Mouse (Mus musculus): ENCODE data around the gene Tbx3.

The Tbx3 gene

DNA sequence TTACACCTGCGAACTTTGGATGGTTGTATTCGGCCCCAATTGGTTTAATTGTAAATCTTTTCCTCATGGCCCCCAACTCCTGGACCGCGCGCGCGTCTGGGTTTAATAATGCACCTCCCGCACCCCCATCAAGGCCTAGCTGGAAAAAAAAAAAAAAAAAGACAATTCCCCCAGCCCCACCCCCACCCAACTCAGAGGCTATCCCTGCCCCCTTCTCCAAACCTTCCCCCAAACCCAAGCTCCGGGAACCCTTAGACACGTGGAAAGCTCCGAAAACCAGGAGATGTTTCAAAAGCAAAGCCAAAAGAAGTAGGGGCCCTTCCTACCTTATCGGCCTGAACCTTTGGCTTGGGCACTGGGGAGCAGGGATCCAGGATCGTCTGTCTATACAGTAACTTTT, 8.1 kb upstream of the Tbx3 start:
- no peak for DNase-seq

DNA sequence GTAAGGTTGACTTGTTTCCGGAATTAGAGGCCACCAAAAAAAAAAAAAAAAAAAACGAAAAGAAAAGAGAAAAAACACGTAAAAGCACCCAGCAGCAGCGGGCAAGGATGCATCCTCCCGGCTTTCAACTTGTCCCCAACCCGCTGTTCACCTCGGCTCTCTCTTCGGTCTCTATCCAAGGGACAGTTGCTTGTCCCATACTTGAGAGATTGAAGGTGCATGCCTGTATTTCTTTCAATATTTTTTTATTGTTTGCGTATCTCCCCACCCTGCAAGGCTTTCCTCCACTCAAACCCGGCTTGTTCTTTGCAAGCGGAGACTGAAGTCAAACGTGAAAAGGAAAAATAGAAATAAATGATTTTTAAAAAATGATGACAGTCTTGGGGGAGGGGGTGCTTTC, 7.7 kb upstream of the Tbx3 start:
- no peak for DNase-seq

DNA sequence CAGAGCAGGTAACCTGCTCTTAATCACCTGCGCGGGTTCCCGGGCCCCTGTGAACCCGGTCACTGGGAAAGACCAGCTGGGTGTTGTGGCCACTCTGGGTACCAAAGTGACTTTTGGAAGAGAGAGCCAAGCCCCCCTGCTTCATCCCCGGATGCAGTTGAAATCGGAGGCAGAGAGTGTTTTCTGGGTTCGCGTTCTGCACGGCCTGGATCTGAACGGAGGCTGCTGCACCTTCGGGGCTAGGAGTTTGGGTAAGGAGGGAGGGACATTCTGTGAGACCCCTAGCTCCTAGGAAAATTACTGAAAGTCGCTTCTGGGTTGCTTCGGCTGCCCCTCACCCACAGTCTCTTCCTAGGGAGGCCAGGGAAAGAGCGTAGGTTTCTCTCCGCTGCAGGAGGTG, 7.2 kb upstream of the Tbx3 start:
- no peak for DNase-seq

DNA sequence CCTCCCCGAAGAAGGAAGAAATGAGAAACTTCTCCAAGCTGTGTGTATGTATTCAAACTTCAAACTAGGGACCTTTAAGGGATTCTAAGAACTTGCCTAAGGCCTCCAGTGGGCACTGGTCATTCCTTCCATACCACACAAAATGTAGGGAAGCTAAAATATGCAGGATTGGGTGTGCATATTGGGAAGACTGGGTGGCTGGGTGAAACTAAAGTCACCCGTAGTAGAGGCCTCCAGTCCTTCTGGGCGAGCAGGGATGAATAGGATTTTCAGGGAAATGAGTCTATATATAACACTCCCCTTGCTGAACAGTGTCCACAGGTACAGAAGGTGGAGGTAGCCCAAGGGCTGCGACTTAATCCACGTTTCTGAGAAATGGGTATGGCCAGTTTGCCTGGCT, 6.7 kb upstream of the Tbx3 start:
- DNase-seq: no peak

DNA sequence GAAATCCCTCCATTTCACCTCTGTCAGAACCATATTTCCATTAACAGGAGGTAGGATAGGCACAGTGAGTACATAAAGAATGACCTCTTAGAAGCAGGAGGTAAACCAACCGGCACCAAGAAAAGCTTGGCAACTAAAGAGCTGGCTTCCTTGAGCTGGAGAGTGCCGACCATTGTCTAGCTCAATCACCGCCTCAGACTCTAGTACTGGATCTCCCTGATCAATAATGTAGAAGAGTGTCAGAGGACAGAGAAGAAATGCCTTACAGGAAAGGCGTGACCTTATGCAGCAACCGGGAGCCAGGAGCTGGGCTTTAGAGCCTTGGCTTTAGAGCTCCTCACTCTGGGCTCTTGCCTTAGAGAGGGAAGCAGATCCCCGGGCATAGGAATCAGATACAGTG, 4.7 kb upstream of the Tbx3 start:
- DNase-seq: no peak

DNA sequence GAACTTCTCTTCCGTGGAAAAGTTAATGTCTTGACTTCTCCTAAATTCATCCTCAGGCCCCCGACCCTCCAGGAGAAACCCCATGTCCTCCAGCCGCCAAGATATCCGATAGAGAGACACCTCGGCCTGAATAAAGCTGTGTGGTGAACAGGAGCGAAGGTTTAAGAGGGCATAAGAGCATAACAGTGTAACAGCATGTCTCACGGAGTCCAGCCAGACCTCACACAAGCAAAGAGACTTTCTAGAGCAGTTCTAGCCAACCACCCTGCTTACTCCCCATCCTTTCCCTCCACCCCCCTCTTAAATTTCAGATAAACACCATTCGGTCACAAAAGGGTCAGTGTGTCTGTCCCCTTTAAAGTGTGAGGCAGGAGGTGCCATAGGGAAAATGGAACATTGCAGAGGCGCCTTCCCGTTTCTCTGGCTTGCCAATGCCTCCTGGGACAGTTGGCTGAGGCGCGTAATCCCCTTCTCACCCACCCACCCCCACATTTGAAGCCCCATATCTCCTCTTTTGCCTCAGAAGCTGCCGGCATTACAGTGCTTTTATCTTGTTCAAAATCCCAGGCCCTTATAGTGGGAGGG, 3.0 kb upstream of the Tbx3 start:
- DNase-seq: no peak

DNA sequence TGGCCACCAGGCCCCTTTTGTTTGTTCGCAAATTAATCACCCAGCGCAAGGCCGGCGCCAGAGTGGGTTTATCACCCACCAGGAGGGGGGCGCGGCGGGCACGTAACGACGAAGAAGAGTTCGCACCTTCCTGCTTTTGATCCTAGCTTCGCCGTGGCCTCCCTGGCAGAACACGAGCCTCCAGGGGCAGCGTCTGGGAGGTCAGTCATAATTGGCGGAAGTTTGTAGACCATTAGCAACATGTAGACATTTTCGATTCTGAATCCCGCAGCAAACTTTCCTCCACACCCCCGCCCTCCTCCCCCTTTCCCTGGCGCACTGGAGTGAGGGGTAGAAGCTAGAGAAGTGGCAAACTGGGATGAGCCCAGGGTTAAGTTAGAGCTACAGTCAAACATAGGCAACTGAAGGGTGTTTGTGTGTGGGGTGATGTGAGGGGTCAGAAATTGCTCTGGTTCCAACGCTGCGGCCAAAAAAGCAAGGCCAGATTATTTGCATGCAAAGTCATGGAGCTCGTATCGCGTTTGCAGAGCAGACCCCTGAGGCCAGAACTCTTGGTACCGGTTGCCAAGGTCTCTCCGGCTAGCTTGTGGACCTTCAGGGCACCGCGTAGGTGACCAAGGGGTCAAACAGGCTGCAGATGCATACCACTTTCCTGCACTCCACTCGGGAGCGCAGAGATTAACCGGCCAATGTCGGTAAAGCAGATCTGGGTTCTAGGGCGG, 2.1 kb upstream of the Tbx3 start:
- DNase-seq: no peak

DNA sequence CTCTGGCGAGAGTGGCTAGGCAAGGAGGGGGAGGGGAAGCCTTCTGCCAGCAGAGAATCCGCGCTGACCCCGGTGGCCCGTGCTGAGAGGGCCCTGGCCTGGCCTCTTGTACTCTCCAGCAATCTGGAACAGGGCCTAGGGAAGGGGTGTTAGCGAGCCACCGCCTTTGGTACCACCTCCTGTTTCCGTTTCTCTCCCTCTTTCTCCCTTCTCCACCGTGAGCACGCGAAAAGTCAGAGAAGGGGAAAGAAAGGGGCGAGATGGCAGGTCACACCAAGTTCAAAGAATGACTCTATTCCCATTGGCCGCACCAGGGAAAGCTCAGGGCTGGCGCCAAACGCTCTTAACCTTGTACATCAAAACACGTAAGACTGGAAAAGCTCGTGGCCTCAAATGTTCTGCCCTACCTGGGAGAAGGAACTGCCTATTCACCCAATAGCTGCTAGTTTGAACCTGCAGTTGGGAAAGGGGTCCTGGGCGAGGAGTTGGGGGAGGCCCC, 1.5 kb upstream of the Tbx3 start:
- no peak for DNase-seq

DNA sequence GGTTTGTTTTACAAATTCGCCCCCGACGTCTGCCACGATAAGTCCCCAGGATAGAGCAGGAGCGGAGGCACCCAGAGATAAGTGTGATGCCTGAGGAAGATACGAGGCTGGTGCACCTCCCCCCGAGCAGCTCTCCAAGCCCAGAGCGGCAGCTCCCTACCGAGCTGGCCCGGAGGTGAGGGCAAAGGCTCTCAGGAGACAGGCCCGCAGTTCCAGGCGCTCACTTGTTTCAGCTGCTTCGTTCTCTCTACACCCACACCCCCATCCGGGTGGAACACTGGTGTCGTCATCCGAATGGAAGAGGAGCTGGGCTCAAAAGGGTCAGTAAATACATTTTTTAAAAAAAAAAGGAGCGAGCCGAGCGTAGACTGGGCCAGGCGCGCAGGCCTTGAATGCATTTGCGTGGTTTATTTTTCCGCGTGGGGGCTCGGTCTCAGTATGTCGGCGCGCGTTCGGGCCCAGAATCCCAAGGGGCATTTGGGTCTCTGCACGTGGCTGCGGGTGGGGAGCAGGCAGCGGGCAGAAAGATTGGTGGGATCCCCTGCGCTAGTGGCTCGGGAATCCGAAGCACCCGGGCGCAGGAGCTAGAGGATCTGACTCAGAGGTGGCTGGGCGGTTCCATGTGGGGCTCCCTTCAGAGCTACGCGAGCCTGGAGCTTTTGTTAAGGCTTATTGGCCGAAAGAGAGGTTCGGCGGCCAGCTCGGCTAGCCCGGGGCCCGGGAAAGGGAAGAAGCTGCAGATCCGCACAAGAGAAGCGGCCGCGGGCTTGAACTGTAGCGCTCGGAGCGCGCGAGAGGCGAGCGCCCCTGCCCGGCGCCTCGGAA, 516 bp upstream of the Tbx3 start:
- no peak for DNase-seq

DNA sequence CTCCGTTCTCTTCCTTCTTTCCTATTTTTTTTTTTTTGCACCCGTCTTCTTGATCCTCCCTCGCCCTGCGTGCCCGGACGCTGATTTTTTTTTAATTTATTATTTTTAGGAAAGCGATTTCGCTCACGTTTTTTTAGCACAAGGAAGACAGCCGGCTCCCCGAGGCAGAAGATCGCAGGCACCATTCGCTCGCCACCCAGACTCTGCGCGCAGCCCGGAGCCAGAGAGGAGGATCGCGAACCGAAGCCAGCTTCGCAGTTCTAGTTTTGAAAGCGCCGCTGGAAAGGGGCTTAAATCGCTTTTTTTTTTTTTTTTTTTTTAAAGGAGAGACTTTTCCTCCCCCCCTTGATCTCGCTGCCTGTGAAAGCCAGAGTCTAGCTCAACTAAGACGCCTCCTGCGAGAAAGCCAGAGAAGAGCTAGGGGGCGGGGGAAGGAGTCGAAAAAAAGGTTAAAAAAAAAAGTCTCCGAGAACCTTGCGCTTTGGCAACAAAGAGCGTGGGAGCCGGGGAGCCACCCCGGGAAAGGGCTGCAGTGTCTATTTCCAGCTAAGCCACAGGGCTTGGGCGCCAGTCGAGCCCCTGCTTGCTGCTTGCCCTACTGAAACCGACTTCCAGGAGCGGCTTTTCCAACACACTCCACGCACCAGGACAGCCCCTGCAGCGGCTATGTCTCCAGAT, 794 bp downstream of the Tbx3 start:
- no peak for DNase-seq

DNA sequence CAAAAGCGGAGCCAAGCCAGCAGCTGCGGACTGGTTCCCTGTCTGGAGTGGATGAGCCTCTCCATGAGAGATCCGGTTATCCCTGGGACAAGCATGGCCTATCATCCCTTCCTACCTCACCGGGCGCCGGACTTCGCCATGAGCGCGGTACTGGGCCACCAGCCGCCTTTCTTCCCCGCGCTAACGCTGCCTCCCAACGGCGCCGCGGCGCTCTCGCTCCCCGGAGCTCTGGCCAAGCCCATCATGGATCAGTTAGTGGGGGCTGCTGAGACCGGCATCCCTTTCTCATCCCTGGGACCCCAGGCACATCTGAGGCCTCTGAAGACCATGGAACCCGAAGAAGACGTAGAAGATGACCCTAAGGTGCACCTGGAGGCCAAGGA, 1.5 kb downstream of the Tbx3 start:
- DNase-seq: no peak

DNA sequence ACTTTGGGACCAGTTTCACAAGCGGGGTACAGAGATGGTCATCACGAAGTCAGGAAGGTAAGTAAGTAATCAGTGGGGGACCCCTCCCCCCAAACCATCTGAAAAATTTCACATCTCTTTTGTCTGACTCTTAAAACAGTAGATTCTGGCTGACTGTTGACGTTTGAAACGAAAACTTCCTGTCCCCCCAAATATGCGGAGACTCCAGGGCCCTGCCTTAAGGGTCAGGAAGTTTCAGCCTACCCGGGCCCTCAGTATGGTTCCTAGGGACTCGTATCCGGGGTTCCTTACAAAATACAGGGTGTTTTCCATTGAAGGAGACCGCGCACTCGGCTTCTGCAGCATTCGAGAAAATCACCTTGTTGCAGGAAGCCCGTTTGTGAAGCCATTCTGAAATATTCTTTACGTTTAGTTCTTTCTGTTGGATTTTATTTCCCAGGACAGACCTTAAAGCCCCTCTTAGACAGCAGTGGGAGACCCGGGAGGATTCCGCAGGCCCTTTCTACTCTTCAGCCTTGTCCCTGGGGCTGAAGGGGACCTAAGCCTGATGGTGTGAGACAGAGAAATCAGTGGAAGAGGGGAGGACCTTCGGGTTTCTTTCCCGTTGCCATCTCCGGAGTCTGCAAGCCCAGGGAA, 2.0 kb downstream of the Tbx3 start:
- no peak for DNase-seq

DNA sequence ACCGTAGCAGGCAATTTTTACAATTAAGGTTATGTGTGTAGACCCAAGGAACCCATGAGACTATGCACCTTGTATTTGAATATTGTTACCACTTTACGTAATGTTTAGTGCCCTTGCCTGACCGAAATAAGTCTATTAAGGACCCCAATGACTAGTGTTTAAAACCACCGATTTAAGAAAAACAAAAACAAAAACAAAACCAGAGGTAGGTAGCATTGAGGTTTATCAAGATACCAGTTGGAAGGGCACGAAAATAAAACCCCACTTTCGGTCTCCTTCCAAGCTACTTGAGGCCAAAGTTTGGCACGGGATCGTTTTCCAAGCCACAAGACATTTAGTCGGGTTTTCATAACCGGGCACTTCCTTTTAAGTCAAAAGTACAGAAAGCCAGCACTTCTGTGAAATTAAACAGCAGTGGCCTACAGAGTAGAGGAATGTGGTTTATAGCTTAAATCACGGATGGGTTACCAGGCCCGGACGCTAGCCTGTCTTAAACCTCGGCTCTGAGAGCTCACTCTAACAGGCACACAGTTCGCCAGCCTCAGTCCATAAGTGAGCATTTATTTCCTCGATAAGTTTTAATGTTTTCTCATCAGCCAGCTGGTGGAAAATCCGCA, 2.6 kb downstream of the Tbx3 start:
- no peak for DNase-seq

DNA sequence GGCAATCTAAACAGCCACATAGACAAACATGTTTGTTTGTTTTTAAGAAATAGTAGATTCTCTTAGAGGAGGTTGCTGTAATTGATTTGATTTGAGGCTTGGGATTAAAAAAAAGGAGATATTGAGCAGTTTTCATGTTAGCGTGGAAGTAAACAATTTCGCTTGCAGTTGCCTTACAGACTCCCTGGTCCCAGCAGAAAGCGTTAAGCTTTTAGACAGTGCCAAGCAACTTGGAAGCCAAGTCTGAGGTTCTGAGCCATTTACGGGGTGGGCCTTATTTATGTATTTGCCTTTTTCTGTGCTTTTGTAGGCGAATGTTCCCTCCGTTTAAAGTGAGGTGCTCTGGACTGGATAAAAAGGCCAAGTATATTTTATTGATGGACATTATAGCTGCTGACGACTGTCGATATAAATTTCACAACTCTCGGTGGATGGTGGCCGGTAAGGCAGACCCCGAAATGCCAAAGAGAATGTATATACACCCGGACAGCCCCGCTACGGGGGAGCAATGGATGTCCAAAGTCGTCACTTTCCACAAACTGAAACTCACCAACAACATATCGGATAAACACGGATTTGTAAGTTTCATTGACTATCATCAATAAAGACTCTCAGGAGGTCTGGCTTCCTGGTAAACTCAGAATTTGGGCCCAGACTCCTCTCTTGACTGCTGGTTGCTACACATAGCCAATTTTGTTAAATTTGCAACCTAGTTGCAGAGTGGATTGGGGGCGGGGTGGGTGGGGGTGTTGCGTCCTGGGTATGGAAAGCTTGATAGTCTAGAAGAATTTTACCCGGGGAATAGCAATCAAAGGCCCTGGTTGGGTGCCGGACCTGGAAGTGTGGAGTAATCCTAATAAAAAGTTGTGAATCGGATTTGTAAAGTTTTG, 3.5 kb downstream of the Tbx3 start:
- DNase-seq: no peak

DNA sequence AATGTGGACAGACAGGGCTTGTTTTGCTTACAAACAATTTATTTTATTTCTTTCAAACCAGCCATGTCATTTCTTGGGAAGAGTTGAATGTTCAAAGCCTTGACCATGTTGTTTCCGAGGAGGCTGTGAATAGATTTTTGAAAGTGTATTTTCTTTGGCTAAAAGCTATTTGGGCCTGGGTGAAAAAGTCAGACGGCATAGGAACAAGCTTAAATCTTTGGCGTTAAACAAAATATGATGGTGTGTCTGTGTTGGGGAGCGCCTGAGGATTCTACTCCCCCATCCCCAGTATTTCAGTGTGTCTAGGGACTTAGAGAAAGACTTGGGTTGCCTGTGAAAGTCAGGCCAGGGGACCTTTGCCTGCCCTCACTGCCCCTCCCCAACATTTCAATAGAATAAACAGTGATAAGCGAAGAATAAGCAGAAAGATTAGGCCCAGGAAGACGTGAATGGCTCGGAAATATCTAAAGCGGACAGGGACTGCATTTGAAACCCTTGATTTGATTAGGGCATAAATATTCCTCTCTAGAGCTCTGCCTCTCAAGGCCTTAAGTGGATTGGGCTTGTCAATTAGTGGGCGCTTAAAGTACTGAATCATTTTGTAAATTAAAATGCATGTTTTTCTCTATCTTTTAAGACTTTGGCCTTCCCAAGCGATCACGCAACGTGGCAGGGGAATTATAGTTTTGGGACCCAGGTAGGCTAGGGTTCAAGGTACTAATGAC, 4.3 kb downstream of the Tbx3 start:
- no peak for DNase-seq

DNA sequence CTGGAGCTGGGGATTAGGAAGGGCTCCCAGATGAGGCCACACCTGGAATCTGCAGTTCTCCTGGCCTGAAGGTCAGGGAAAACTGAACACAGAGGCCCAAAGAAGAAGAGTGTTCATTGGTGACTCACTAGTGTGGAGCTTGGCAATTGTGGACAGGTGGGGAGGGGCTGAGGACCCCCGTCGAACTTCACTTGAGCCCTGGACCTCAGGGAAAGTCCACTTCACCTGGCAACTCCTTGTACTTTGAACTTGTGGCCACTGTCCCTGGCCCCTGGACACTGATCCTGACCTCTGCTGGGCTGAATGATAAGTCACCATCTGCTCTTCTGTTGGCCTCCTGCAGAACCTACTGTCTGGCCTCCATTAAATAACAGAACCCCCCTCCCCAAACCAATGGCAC, 5.8 kb downstream of the Tbx3 start:
- DNase-seq: no peak

DNA sequence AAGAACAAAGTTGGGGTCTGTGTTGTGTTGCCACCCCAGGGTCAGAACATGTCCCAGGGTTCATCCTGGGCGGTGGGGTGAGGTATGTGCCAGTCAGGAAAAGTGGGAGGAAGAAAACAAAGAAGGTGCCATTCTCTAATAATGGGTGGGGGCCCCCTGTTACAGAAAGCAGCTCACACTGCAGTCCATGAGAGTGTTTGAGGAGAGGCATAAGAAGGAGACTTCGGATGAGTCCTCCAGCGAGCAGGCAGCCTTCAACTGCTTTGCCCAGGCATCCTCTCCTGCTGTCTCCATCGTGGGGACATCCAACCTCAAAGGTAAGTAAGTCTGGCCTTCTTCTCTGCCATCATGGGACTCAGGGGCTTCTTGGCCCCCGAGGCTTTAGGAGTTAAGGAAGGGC, 8.0 kb downstream of the Tbx3 start:
- DNase-seq: no peak

DNA sequence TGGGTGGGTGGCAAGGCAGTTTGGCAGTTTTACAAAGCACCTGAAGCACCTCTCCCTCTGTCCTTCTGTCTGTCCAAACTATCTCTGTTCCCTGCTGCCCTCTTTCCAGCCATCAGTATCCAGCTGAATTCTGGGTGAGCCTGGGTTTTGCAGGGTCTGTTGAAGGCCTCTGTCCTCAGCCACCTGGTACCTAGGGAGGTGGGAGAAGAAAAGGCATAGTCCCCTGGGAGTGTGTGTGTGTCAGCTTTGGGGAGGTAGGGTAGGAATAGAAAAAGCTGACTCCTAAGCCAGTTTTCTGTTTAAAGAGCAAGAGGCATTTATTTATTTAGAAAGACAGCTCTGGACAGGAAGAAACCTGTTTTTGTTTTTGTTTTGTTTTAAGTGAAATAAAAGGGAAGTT, 8.6 kb downstream of the Tbx3 start:
- DNase-seq: no peak

DNA sequence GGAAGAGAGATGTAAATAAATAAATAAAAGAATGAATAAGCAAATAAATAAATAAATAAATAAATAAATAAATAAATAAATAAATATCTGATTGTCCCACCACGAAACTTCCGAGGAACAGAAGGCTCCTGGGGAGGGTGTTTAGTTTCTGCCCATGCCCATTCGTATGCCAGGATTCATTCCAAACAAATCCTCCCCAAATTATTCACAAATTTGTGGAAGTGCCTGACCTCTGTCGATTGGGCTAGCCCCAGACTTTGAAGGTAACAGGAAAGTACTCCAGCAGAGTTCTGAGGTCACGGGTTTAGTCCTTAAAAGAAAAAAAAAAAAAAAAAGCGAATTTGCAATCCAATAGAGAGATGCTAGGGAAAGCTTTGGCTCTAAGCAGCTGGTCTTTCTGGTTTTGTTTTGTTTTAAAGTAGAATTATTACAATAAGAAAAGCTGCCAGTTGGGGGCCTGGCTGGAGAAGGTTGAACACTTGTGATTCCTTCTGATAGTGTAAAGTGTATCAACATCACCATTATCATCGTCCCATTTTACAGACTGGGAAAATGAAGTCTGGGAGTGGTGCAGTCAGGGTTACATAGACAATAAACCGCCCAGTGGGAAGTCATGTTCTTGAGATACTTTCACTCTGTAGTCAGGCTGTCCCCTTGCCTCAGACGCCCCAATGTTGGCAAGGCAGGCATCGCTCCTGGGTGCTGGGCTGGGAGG, 9.3 kb downstream of the Tbx3 start:
- DNase-seq: no peak
